Mouse (Mus musculus) limb, embryonic 11.5 days (tissue): ENCODE data around the gene Dars. TPM values are rescaled to one million over a fixed set of nuclear protein-coding genes. Genes with fewer than 3 reads are reported as not detected.
A peak's percentile ranks its signal among the peaks of the same experiment; 100 is the strongest.

Source experiments
- ATAC-seq: fragments of 200-750 bp; cut with Nextera tagmentation; 2 replicates; pipeline ENCODE4 v1.8.0; 2017; ENCODE audit warnings: low read depth; ENCODE audit not compliant: insufficient number of reproducible peaks, low FRiP score, low TSS enrichment
- DNase-seq: peaks from one replicate; pipeline ENCODE4 v3.0.0-alpha.2; 2015; ENCODE audit warnings: low spot score
- H3K27ac ChIP-seq: fragments of 300-500 bp; sonication (generic); replicated peaks from 2 replicates; pipeline ENCODE4 v1.5.1; 2014; ENCODE audit warnings: low read depth, mild to moderate bottlenecking, low read length
- H3K27me3 ChIP-seq: fragments of 300-500 bp; sonication (generic); 2 replicates; pipeline ENCODE4 v1.6.1; 2014; ENCODE audit warnings: mild to moderate bottlenecking, low read length, mixed read lengths; ENCODE audit not compliant: control insufficient read depth, insufficient read depth
- H3K36me3 ChIP-seq: fragments of 300-500 bp; sonication (generic); 2 replicates; pipeline ENCODE4 v1.6.1; 2014; ENCODE audit warnings: mild to moderate bottlenecking, low read length, moderate library complexity, mixed read lengths; ENCODE audit not compliant: control insufficient read depth, insufficient read depth
- H3K4me1 ChIP-seq: fragments of 300-500 bp; sonication (generic); 2 replicates; pipeline ENCODE4 v1.6.1; 2014; ENCODE audit warnings: low read length, mixed read lengths; ENCODE audit not compliant: control insufficient read depth, insufficient read depth
- H3K4me2 ChIP-seq: fragments of 300-500 bp; sonication (generic); 2 replicates; pipeline ENCODE4 v1.6.1; 2014; ENCODE audit warnings: low read depth, mild to moderate bottlenecking, moderate library complexity; ENCODE audit not compliant: severe bottlenecking
- H3K4me3 ChIP-seq: fragments of 300-500 bp; sonication (generic); 2 replicates; pipeline ENCODE4 v1.5.1; 2014; ENCODE audit warnings: low read depth, low read length
- H3K9ac ChIP-seq: fragments of 300-500 bp; sonication (generic); 2 replicates; pipeline ENCODE4 v1.6.1; 2014; ENCODE audit warnings: mild to moderate bottlenecking, low read length
- H3K9me3 ChIP-seq: fragments of 300-500 bp; sonication (generic); 2 replicates; pipeline ENCODE4 v1.6.1; 2016; ENCODE audit warnings: low read length; ENCODE audit not compliant: control insufficient read depth
- WGBS: fragments of 180-500 bp; shearing (Covaris S2); extraction: QIAGEN DNeasy Blood & Tissue Kit; methylation state at CpG from one replicate; pipeline ENCODE4 v1.1.7; 2014; 5-methylcytosine and 5-hydroxymethylcytosine counted together
- polyA plus RNA-seq: library from polyadenylated mRNA; unstranded; fragments of >200 nt; fragmentation: Nextera tagmentation; extraction: Ambion mirVana; gene quantifications from 2 replicates; pipeline ENCODE4 v1.2.1, GENCODE M21; 2014

Gene Dars
- polyA plus RNA-seq, 1 experiment from 2014 or later = 104 TPM

DNA sequence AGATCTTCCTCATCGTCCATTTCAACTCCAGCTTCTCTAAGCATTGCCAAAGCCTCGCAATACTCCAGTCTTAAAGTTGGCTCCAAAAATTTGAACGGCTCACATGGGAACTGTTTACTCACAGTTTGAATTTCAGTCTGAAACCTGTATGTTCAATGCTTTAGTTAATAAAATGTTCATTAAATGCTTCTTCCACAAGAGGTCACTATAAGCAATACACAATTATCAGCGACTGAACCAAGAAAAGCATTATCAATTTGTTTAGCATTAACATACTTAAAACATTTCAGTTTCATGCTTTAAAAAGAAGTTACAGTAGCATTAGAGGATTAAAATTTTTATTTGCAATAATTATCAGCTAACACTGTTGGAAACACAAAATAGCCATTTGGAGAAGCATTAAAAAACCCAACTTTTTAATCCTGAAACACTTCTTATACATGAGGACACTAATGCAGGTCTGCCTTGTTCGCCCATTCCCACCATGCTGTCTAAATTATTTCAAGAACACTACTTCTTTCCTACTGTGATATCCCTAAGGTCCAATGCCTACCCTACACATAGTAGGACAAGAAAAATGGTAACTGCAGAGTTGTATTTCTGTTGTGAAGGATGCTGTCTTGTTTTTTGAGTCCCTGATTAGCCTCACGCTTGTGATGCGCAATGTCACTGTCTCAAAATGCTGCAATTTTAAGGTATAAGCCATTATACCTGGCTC lies 44.9 kb downstream of the Dars start:
- ATAC-seq = no peak
- Histone ChIP-seq H3K9ac (no peak overlapping the region), H3K9me3 (no peaks in the 10 kb centered on the region), H3K27ac (no peak overlapping the region), H3K36me3 (no peaks in the 10 kb centered on the region), H3K4me2 (no peak overlapping the region), H3K27me3 (no peaks in the 10 kb centered on the region), H3K4me1 (no peaks in the 10 kb centered on the region), H3K4me3 (no peak overlapping the region)
- WGBS = 90% methylated on average over 7 of the region's 7 CpGs
- no peak for DNase-seq

DNA sequence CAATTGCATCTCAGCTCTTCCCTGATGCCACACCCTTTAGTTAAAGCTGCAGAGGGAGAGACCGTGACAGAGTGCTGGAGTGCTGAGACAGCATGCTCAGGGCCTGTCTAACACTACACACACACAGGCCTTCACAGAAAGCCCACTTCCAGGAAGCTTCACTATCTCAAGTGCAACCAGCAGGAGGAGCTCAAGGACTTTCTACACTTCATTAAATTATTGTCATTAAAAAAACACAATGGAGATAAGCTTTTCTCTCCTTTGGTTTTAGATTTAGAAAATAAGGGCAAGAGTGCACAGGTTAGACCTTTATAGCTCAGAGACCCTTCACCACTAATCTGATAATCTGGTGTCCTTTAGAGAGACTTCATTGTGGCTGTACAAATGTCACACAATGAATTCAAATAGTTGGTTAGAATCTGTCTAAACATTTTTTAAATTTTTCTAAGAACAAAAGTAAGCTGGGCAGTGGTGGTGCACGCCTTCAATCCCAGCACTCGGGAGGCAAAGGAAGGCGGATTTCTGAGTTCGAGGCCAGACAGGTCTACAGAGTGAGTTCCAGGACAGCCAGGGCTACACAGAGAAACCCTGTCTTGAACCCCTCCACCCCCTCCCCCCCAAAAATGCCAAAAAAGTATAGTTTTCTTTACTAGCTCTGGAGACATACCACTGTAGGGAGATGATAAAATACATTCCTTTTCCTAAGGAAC lies 48.3 kb downstream of the Dars start:
- no peak overlapping the region for H3K4me2 ChIP-seq
- H3K36me3 ChIP-seq = no peaks in the 10 kb centered on the region
- no peaks in the 10 kb centered on the region for H3K4me1 ChIP-seq
- ATAC-seq (peak; percentile 62; the same call in 1 of the 2 replicates), DNase-seq (peak; percentile 38)
- H3K27ac ChIP-seq = no peak overlapping the region
- H3K9me3 ChIP-seq = no peaks in the 10 kb centered on the region
- H3K9ac ChIP-seq = no peak overlapping the region
- no peaks in the 10 kb centered on the region for H3K27me3 ChIP-seq
- H3K4me3 ChIP-seq = no peak overlapping the region
- 87% methylated on average over 5 of the region's 5 CpGs for WGBS

- H3K36me3 ChIP-seq = peaks cover 3% of the 10 kb centered on the region; the same call in 1 of the 2 replicates
- 0 out of 2 replicates have a peak, but pooled peaks cover 3% of the 10 kb centered on the region for H3K4me1 ChIP-seq
- H3K27ac ChIP-seq = no peak overlapping the region
- no peak for ATAC-seq
- no peak overlapping the region for H3K9ac ChIP-seq
- H3K27me3 ChIP-seq = no peaks in the 10 kb centered on the region
- 55% methylated on average over 2 of the region's 2 CpGs for WGBS
- H3K9me3 ChIP-seq = no peaks in the 10 kb centered on the region
- no peak for DNase-seq
- H3K4me2 ChIP-seq = no peak overlapping the region
- no peak overlapping the region for H3K4me3 ChIP-seq
Observed at GRCm38 (mm10) chr1:128360601-128361000, 56.6 kb downstream of the Dars start.

GRCm38 (mm10) chr1:128359554-128360376 lies 57.4 kb downstream of the Dars start, which contains the start of gene Mcm6:
Gene Mcm6, minus strand, starts transcription at chr1:128359664.
- peaks cover 3% of the 10 kb centered on the region; the same call in 1 of the 2 replicates for H3K36me3 ChIP-seq

GRCm38 (mm10) chr1:128358916-128359553 lies 58.1 kb downstream of the Dars start:
- Histone ChIP-seq H3K9ac (peak overlapping the region; percentile 90), H3K4me3 (peak overlapping the region; percentile 90), H3K36me3 (peaks cover 3% of the 10 kb centered on the region; the same call in 1 of the 2 replicates), H3K27me3 (no peaks in the 10 kb centered on the region), H3K4me1 (0 out of 2 replicates have a peak, but pooled peaks cover 3% of the 10 kb centered on the region), H3K9me3 (no peaks in the 10 kb centered on the region), H3K4me2 (peak overlapping the region; percentile 62), H3K27ac (peak overlapping the region; percentile 87)
- DNase-seq (no peak), ATAC-seq (peak; percentile 77)
- WGBS = under 1% methylated on average over 35 of the region's 35 CpGs

More at GRCm38 (mm10) chr1:128359554-128360376, 57.4 kb downstream of the Dars start, which contains the start of gene Mcm6:
- DNase-seq (peak; percentile 96), ATAC-seq (peak; percentile 99)
- H3K27me3 ChIP-seq = no peaks in the 10 kb centered on the region
- H3K4me3 ChIP-seq = peak within 1 kb of the TSS; percentile 90
- peak within 1 kb of the TSS; percentile 87 for H3K27ac ChIP-seq
- 2% methylated on average over 38 of the region's 38 CpGs for WGBS
- H3K9me3 ChIP-seq = no peaks in the 10 kb centered on the region
- H3K4me2 ChIP-seq = peak within 1 kb of the TSS; percentile 62
- 0 out of 2 replicates have a peak, but pooled peaks cover 3% of the 10 kb centered on the region for H3K4me1 ChIP-seq
- peak within 1 kb of the TSS; percentile 90 for H3K9ac ChIP-seq

GRCm38 (mm10) chr1:128358276-128358675 lies 58.9 kb downstream of the Dars start:
- H3K4me2 ChIP-seq = peak overlapping the region; percentile 62
- no peak for DNase-seq
- 78% methylated on average over 6 of the region's 6 CpGs for WGBS
- H3K9ac ChIP-seq = peak overlapping the region; percentile 90
- H3K27ac ChIP-seq = no peak overlapping the region
- no peak for ATAC-seq
- no peaks in the 10 kb centered on the region for H3K9me3 ChIP-seq
- H3K36me3 ChIP-seq = peaks cover 8% of the 10 kb centered on the region; the same call in 1 of the 2 replicates
- H3K4me3 ChIP-seq = peak overlapping the region; percentile 90
- no peaks in the 10 kb centered on the region for H3K27me3 ChIP-seq
- 0 out of 2 replicates have a peak, but pooled peaks cover 3% of the 10 kb centered on the region for H3K4me1 ChIP-seq

GRCm38 (mm10) chr1:128357452-128357851 lies 59.7 kb downstream of the Dars start:
- no peak for ATAC-seq
- peaks cover 8% of the 10 kb centered on the region; the same call in 1 of the 2 replicates for H3K36me3 ChIP-seq
- H3K27ac ChIP-seq = no peak overlapping the region
- peak overlapping the region; percentile 62; the same call in 1 of the 2 replicates for H3K4me2 ChIP-seq
- no peaks in the 10 kb centered on the region for H3K27me3 ChIP-seq
- no peak overlapping the region for H3K9ac ChIP-seq
- H3K4me3 ChIP-seq = no peak overlapping the region
- 84% methylated on average over 3 of the region's 3 CpGs for WGBS
- 0 out of 2 replicates have a peak, but pooled peaks cover 3% of the 10 kb centered on the region for H3K4me1 ChIP-seq
- no peaks in the 10 kb centered on the region for H3K9me3 ChIP-seq
- DNase-seq = no peak
